Mouse (Mus musculus): ENCODE measurements around the gene Vipas39. TPM values are rescaled to one million over a fixed set of nuclear protein-coding genes. Genes with fewer than 3 reads are reported as not detected.
"Not testable (repeated sequence)": the region's sequence is repeated elsewhere in the genome, so short reads cannot be mapped to it uniquely, and the experiment has no call there.

Gene Vipas39
- polyA plus RNA-seq (2015; fragmentation: Nextera tagmentation; extraction: Ambion mirVana) = 52.1 and 55.4 TPM in 2 replicates

GRCm38 (mm10) chr12:87266108-87266826, at the start of gene Vipas39, which contains the start of gene Ahsa1:
TSS of gene Vipas39 (minus strand) at chr12:87266256.
TSS of gene Ahsa1 (plus strand) at chr12:87266479.
- peak; percentile 99 for ATAC-seq
- peak within 1 kb of the TSS; percentile 93 for H3K9ac ChIP-seq (ENCODE audit: low read depth, low read length)
- H3K9me3 ChIP-seq (ENCODE audit: control insufficient read depth, low read length) = no peaks in the 10 kb centered on the region
- no peaks in the 10 kb centered on the region for H3K27me3 ChIP-seq (replicated peaks; ENCODE audit: control insufficient read depth, insufficient read depth, low read length)
- peaks cover 21% of the 10 kb centered on the region for H3K4me1 ChIP-seq (ENCODE audit: control insufficient read depth, insufficient read depth, low read depth, low read length)
- peak within 1 kb of the TSS; percentile 95 for H3K4me2 ChIP-seq (ENCODE audit: low read length)
- H3K4me3 ChIP-seq (ENCODE audit: low read length) = peak within 1 kb of the TSS; percentile 90
- H3K27ac ChIP-seq (ENCODE audit: low read depth, low read length) = peak within 1 kb of the TSS; percentile 92
- peaks cover 18% of the 10 kb centered on the region for H3K36me3 ChIP-seq (ENCODE audit: control insufficient read depth, insufficient read depth, low read length)
- under 1% methylated on average over 31 of the region's 31 CpGs for WGBS

DNA sequence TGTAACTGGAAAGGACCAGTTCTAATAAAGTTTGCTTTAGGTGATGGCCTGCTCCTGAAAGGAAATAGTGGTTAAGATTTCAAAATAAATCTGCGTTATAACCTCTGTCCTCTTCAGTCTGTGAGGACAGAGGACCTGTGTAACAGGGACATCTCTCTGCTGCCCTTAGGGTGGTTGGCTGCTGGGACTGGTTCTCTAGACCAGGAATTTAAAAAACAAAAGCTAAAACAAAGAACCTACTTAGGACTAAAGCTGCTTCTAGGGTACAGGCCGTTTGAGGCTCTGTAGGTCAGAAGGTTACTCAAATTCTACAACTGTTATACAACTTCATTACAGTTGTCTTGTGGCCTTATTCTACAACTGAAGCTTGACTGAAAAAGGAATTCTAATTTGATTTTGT, 47.0 kb upstream of the Vipas39 start:
- no peak overlapping the region for H3K9ac ChIP-seq (ENCODE audit: low read depth, low read length)
- H3K4me3 ChIP-seq (ENCODE audit: low read length) = no peak overlapping the region
- H3K4me2 ChIP-seq (ENCODE audit: low read length) = no peak overlapping the region
- no peaks in the 10 kb centered on the region for H3K27me3 ChIP-seq (replicated peaks; ENCODE audit: control insufficient read depth, insufficient read depth, low read length)
- no peaks in the 10 kb centered on the region for H3K4me1 ChIP-seq (ENCODE audit: control insufficient read depth, insufficient read depth, low read depth, low read length)
- no peaks in the 10 kb centered on the region for H3K9me3 ChIP-seq (ENCODE audit: control insufficient read depth, low read length)
- ATAC-seq = no peak
- H3K27ac ChIP-seq (ENCODE audit: low read depth, low read length) = no peak overlapping the region
- H3K36me3 ChIP-seq (ENCODE audit: control insufficient read depth, insufficient read depth, low read length) = peaks cover 11% of the 10 kb centered on the region
- 63% methylated on average over 2 of the region's 2 CpGs for WGBS

DNA sequence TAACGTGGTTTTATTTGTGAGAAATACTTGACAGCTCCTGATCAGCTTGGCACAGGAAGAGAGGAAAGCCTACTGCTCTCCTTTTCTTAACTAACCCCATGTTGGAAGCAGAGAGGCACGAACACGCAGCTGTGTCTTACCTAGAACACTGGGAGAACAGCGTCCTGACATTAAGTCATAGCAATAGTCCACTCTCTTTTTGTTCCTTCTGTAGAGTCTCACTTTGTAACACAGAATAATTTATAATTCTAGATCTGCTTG, 40.5 kb upstream of the Vipas39 start:
- ATAC-seq; H3K36me3 ChIP-seq (ENCODE audit: control insufficient read depth, insufficient read depth, low read length): not testable (repeated sequence)
- WGBS = 61% methylated on average over 4 of the region's 4 CpGs

GRCm38 (mm10) chr12:87305767-87306583, 39.9 kb upstream of the Vipas39 start:
- H3K4me2 ChIP-seq (ENCODE audit: low read length) = no peak overlapping the region
- no peak overlapping the region for H3K4me3 ChIP-seq (ENCODE audit: low read length)
- peaks cover 4% of the 10 kb centered on the region for H3K4me1 ChIP-seq (ENCODE audit: control insufficient read depth, insufficient read depth, low read depth, low read length)
- H3K9ac ChIP-seq (ENCODE audit: low read depth, low read length) = peak overlapping the region; percentile 35; the same call in 1 of the 2 replicates
- ATAC-seq = peak; percentile 34; the same call in 1 of the 2 replicates
- H3K9me3 ChIP-seq (ENCODE audit: control insufficient read depth, low read length) = no peaks in the 10 kb centered on the region
- 22% methylated on average over 13 of the region's 13 CpGs for WGBS
- no peaks in the 10 kb centered on the region for H3K27me3 ChIP-seq (replicated peaks; ENCODE audit: control insufficient read depth, insufficient read depth, low read length)
- peaks cover 8% of the 10 kb centered on the region for H3K36me3 ChIP-seq (ENCODE audit: control insufficient read depth, insufficient read depth, low read length)
- peak overlapping the region; percentile 29; the same call in 1 of the 2 replicates for H3K27ac ChIP-seq (ENCODE audit: low read depth, low read length)

More for the DNA sequence above, 40.5 kb upstream of the Vipas39 start:
- not testable (repeated sequence) for H3K27ac ChIP-seq (ENCODE audit: low read depth, low read length); H3K4me3 ChIP-seq (ENCODE audit: low read length); H3K9ac ChIP-seq (ENCODE audit: low read depth, low read length); H3K27me3 ChIP-seq (replicated peaks; ENCODE audit: control insufficient read depth, insufficient read depth, low read length); H3K4me1 ChIP-seq (ENCODE audit: control insufficient read depth, insufficient read depth, low read depth, low read length); H3K9me3 ChIP-seq (ENCODE audit: control insufficient read depth, low read length); H3K4me2 ChIP-seq (ENCODE audit: low read length)

GRCm38 (mm10) chr12:87301189-87301588, 35.1 kb upstream of the Vipas39 start:
- Histone ChIP-seq H3K27ac (ENCODE audit: low read depth, low read length) (no peak overlapping the region), H3K4me3 (ENCODE audit: low read length) (no peak overlapping the region), H3K9me3 (ENCODE audit: control insufficient read depth, low read length) (no peaks in the 10 kb centered on the region), H3K9ac (ENCODE audit: low read depth, low read length) (no peak overlapping the region), H3K4me1 (ENCODE audit: control insufficient read depth, insufficient read depth, low read depth, low read length) (peaks cover 15% of the 10 kb centered on the region), H3K27me3 (replicated peaks; ENCODE audit: control insufficient read depth, insufficient read depth, low read length) (peaks cover 3% of the 10 kb centered on the region), H3K36me3 (ENCODE audit: control insufficient read depth, insufficient read depth, low read length) (no peaks in the 10 kb centered on the region), H3K4me2 (ENCODE audit: low read length) (no peak overlapping the region)
- WGBS = 54% methylated on average over 4 of the region's 4 CpGs
- no peak for ATAC-seq

GRCm38 (mm10) chr12:87300441-87300690, 34.3 kb upstream of the Vipas39 start:
- peak overlapping the region; percentile 99 for H3K4me2 ChIP-seq (ENCODE audit: low read length)
- H3K36me3 ChIP-seq (ENCODE audit: control insufficient read depth, insufficient read depth, low read length) = no peaks in the 10 kb centered on the region
- H3K4me3 ChIP-seq (ENCODE audit: low read length) = peak overlapping the region; percentile 82
- H3K9me3 ChIP-seq (ENCODE audit: control insufficient read depth, low read length) = no peaks in the 10 kb centered on the region
- peaks cover 12% of the 10 kb centered on the region for H3K4me1 ChIP-seq (ENCODE audit: control insufficient read depth, insufficient read depth, low read depth, low read length)
- H3K27ac ChIP-seq (ENCODE audit: low read depth, low read length) = no peak overlapping the region
- under 1% methylated on average over 9 of the region's 9 CpGs for WGBS
- peak overlapping the region; percentile 84; the same call in 1 of the 2 replicates for H3K9ac ChIP-seq (ENCODE audit: low read depth, low read length)
- ATAC-seq = peak; percentile 21; the same call in 1 of the 2 replicates
- H3K27me3 ChIP-seq (replicated peaks; ENCODE audit: control insufficient read depth, insufficient read depth, low read length) = peaks cover 3% of the 10 kb centered on the region

DNA sequence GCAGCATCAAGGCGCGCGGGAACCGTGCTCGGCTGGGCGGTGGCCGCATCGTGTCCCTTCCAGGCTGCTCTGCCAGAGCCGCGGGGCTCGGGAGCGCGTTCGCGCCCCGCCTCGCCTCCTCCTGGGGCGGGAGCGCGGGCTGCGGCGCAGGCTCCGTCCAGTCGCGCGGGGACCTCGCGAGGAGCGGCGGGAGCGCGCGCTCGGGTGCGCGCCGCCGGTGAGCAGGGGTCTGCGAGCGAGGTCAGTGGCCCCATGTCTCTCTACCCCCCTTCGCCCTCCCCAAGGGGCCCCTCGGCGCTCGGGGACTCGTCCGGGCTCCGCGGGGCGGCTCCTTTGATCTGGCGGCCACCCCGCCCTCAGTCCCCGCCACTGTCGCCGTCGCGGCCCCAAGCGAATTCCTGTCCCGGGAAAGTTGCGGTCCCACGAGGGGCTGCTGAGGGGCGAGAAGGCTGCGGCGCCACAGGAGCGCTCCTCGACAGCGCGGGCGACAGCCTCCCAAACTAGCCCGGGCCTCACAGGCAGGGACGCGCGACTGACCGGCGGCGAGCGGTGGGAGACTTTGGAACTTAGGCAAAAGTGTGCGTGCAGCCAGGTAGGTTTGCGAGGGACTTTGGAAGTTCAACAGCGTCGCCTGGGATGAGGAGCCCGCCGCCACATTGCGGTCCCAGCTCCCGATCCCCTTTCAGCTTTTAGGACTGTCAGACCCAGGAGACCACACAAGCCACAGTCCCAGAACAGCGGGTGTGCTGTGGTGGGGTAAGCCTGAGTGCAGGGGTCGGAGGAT, 33.8 kb upstream of the Vipas39 start, which contains the start of gene Ism2:
Gene Ism2 (minus strand): TSS at position 49 of the 784 bp plus-strand sequence.
- Histone ChIP-seq H3K4me1 (ENCODE audit: control insufficient read depth, insufficient read depth, low read depth, low read length) (peaks cover 12% of the 10 kb centered on the region), H3K4me2 (ENCODE audit: low read length) (peak within 1 kb of the TSS; percentile 99), H3K36me3 (ENCODE audit: control insufficient read depth, insufficient read depth, low read length) (no peaks in the 10 kb centered on the region), H3K27me3 (replicated peaks; ENCODE audit: control insufficient read depth, insufficient read depth, low read length) (peaks cover 3% of the 10 kb centered on the region), H3K9me3 (ENCODE audit: control insufficient read depth, low read length) (no peaks in the 10 kb centered on the region), H3K9ac (ENCODE audit: low read depth, low read length) (peak within 1 kb of the TSS; percentile 84), H3K27ac (ENCODE audit: low read depth, low read length) (no peak within 1 kb of the TSS), H3K4me3 (ENCODE audit: low read length) (peak within 1 kb of the TSS; percentile 82)
- ATAC-seq = peak; percentile 82
- under 1% methylated on average over 59 of the region's 86 CpGs for WGBS

DNA sequence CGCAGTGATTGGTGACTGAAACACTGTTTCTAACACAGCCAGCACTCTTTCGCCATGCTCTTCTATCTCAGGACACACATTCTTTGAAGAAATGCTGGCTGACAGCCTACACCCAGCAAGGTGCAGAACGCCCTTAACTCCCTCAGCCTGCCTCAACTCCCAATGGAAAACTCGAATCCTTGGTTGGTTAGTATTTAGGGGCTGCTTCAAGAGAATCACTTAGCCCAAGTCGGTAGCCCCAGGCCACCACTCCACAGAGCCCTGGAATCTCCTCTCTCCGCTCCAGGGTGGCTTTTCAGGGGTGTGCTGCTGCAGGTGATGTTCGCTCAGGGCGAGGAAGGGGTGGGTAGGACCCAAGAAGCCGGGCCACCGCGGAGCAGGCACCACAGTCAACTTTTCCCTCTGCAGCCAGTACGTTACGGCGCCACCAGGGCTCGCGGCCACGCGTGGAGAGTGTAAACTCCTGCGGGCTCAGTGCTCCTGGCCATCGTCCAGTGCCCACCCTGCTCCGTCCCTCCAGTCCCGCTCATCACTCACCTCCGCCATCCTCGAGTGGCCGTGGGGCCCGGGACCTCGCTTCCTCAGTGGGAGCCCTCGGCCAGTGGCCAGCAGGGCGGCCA, 33.1 kb upstream of the Vipas39 start:
- 10% methylated on average over 29 of the region's 29 CpGs for WGBS
- Histone ChIP-seq H3K4me2 (ENCODE audit: low read length) (peak overlapping the region; percentile 99), H3K27ac (ENCODE audit: low read depth, low read length) (no peak overlapping the region), H3K36me3 (ENCODE audit: control insufficient read depth, insufficient read depth, low read length) (no peaks in the 10 kb centered on the region), H3K4me3 (ENCODE audit: low read length) (peak overlapping the region; percentile 82), H3K4me1 (ENCODE audit: control insufficient read depth, insufficient read depth, low read depth, low read length) (peaks cover 12% of the 10 kb centered on the region), H3K27me3 (replicated peaks; ENCODE audit: control insufficient read depth, insufficient read depth, low read length) (peaks cover 3% of the 10 kb centered on the region), H3K9ac (ENCODE audit: low read depth, low read length) (peak overlapping the region; percentile 84), H3K9me3 (ENCODE audit: control insufficient read depth, low read length) (no peaks in the 10 kb centered on the region)
- peak; percentile 70 for ATAC-seq

All from hindbrain, embryonic 16.5 days (tissue).